Mouse (Mus musculus) megakaryocyte, adult 5-6 weeks (primary cell): ENCODE measurements around the gene Dhx15. TPM values are rescaled to one million over a fixed set of nuclear protein-coding genes. Genes with fewer than 3 reads are reported as not detected.
A peak's percentile ranks its signal among the peaks of the same experiment; 100 is the strongest.
"Not testable (repeated sequence)": the region's sequence is repeated elsewhere in the genome, so short reads cannot be mapped to it uniquely, and the experiment has no call there.

Experiments used
- ATAC-seq: 2 replicates; pipeline ENCODE4 v1.8.0; 2016; ENCODE audit warnings: mild to moderate bottlenecking, inconsistent platforms; ENCODE audit not compliant: poor library complexity, severe bottlenecking
- total RNA-seq, 2 experiments: library from RNA; stranded (forward) in 1 of 2; stranded (reverse) in 1 of 2; fragments of 153-499, 151-499 nt in 1 of 2; fragments of 221-1000, 200-1000 nt in 1 of 2; gene quantifications; 2 replicates each; pipeline versions ENCODE4 v1.2.3 to v1.2.4; 2015 to 2017

Dhx15 gene
- total RNA-seq (2015) (191 and 207 TPM in 2 replicates), total RNA-seq (2017) (222 and 230 TPM in 2 replicates)

DNA sequence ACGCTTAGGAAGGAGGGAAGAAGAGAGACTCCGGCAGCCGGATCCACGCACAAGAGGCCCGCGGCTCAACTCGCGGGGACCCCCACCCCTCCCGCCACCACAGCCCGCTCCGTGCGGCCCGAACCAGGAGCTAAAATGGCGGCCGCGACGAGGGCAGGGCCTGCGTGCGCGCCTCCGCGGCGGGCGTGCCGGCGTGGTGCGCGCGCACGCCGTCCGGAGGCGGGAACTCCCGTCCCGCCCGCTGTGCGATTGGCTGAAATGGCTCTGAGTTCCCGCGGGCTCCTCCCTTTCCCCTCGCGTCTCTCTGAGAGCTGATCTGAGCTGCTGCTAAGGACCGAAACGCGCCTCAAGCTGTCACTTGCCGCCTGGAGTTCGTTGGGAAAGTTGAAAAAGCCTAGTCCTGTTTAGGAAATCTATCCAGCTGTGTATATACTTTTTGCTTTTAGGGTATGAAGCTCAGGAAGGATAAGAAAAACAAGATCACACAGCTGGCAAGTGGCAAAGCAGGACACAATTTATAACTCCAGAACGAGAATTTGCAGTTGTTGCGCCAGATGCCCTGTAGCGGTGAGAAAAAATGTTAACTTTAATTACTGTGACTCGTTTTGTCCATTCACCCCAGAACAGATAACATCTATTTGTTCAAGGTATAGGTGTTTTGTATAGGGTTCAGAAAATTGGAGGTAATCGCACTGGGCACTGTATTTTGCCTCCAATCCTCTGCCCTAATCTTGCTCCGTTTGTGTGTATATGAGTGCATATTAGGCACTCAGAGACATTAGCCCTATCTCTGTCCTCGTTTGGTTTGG, at the start of gene Dhx15:
Gene Dhx15, minus strand, starts transcription at position 144 of the 809 bp plus-strand sequence.
- ATAC-seq = peak; percentile 97

DNA sequence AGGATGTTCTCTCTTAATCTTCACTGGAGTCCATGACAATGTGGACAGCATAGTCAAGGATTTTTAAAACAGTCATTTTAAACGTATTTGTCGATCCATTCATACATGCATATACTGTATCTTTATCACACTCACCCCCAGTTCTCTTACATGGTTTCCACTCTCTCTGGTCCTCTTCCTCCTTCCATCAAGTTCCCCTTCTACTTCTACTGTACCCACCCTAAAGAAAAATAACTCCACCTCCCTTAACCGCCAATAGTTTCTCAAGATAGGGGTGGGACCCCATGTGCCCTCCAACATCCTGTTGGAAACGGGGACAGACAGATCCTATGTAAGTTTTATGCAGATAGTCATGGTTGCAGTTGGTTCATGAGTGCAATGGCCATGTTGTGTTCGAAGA, 48.6 kb upstream of the Dhx15 start:
- ATAC-seq = peak; percentile 53

DNA sequence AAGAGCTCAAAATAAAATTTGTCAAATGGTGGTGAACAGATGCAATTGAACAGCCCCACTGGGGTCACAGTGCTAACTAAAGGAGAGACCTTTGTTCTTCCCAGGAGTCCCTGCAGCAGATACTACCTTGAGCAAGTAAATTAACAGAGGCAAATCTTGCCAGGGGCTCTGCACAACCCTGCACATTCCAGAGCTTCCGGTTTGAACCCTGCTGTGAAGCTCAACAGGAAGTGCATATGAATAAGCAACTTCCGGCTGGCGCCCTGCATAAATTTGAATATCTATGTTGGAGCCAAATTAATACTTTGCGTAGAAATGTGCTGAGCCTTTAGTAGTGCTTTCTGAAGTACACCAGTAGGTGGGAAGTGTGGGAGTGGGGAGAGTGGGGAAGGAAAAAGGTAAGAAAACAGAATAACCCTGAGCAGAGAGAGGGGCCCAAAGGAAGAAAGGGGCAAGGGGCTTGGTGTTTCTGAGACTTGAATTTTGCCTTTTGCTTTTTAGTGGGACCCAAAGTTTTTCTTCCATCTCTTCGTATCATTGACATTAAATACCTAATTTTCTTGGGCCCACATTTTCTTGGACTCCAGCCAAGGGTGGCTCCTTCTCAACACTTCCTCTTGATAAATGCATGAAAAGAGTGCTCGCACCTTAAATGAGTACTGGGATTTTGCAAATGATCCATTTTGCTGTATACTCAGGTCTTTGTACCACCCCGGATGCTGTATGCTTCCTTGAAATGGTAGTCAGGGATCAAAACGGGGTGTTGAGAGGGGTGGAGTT, 47.8 kb upstream of the Dhx15 start:
- no peak for ATAC-seq

DNA sequence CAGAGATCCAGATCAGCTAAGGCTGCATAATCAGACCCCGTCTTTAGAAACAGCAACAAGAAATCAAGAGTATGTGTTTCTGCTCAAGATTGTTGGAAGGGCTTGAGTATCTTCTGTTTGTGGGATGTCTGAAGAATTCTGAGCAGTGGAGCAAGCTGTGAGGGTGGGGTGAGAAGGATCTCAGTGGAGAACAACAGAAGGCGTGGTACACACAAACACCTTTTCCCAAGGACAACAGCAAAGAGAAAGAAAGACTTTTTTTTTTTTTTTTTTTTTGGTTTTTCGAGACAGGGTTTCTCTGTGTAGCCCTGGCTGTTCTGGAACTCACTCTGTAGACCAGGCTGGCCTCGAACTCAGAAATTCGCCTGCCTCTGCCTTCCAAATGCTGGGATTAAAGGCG, 46.3 kb upstream of the Dhx15 start:
- ATAC-seq = not testable (repeated sequence)

DNA sequence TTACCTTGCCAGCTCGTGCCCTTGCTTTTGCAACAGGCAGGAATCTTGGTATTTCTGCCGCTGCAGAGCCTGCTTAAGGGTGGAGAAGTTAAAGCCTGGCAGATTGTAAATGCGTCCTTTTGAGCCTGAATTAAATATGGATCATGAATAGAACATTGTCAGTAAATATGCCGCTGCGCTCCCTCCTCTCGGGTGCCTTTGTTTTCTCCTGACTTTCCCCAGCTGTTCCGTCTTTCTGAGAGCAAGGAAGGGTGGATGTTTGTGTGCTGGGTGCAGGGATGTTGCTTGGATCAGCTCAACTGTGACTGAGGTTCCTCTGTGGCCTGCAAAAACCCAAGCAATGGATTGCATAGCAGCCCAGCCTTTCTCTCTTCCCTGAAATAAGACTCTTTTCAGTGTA, 44.3 kb upstream of the Dhx15 start:
- ATAC-seq = no peak

DNA sequence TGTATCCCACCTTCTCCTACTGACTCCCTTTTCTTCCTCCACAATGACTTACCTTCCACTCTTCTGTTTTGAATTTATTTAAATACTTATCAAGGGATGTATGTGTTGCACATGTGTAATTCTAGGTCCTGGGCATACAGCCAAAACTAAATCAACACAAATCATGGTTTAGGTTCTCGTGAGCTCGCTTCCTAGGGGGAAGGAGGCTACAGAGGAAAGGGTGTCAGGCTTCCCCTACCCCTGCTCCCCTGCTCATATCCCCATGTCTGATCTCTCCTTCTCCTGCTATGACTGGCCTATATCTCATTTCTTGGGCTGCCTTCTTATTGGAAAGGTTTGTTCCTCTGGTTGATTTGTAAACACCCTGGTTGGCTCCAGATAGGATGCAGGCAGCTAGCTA, 43.6 kb upstream of the Dhx15 start:
- ATAC-seq = no peak

DNA sequence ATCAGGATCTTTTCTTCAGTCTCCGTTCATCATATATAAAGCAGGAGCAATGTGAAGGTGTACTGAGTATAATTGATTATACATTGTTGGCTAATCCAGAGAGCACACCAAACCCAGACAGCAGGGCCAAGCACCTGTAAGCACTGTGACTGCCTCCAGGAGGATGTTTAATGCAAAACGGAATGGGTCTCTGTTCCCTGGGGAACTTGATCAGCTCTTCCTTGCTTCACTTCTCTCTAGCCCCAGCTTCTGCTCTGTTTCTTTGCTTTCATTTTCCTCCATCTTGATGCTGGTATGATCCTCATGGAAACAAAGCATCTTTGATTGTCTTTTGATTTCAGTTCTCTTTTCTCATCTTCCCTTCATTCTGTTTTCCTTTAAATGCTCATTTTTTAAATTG, 42.3 kb upstream of the Dhx15 start:
- no peak for ATAC-seq

DNA sequence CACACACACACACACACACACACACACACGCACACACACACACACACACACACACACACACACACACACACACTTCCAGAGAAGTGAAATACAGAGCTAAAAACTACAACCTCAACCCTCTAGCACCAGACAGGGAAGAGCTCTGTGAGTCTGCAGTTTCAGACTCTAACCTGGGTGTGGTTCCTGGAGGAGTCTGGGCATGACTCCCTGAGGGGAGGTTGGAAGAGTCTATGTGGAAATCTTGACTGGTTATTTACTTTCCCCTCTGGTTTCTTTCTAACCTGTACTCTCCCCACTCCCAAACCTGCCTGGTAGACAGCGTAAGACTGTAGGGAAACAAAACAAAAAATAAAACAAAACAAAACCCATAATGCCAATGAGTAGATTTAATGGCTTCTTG, 41.9 kb upstream of the Dhx15 start:
- ATAC-seq = peak; percentile 60

DNA sequence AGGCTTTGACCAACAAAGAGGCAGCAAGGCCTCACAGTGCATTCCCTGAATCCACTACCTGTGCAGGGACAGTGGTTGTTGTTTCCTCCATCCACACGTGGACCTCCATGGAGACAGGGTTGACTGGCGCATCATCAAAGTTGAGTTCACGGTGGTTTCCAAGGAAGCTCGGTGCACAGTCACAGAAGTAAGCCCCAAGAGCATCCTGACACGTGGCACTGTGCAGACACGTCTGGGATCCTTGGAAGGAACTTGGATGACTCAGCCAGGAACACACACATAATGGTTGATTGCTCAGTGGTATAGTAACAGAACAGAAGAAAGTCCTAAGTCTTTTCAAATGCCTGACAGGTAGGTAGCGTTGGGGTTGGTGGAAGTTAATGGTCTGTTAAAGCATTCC, 40.2 kb upstream of the Dhx15 start:
- no peak for ATAC-seq

DNA sequence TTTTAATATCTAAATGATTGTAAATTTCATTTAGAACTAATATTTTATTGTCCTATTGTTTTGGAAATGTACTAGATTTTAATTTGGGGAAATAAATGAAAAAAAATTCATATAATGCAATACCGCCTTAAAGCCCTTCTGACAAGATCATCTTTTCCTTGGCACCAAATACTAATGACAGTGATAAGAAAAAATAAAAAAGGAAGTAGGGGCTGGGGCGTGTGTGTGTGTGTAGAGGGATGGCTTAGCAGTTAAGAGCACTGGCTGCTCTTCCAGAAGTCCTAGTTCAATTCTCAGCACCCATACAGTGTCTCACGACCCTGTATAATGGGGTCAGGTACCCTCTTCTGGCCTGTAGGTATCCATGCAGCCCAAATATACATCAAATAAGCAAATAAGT, 36.4 kb upstream of the Dhx15 start:
- ATAC-seq = no peak

DNA sequence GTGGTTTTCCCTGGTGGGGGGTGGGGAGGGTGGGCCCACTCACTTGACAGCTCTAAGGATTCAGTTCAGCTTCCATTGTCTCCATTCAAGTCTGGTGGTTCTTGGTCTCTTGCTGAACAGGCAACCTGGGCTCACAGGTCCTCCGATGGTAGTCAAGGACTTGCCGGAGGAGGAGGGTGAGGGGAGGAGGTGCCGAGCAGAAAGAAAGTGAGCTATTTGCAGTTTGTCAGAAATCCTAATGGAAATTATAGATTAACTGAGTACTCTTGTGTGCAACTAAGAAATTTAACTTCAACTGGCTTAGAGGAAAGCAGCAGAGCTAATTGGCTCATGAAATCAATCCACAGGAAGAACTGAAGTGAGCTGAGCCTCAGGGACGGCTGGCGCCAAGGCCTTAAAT, 31.3 kb upstream of the Dhx15 start:
- ATAC-seq = no peak

DNA sequence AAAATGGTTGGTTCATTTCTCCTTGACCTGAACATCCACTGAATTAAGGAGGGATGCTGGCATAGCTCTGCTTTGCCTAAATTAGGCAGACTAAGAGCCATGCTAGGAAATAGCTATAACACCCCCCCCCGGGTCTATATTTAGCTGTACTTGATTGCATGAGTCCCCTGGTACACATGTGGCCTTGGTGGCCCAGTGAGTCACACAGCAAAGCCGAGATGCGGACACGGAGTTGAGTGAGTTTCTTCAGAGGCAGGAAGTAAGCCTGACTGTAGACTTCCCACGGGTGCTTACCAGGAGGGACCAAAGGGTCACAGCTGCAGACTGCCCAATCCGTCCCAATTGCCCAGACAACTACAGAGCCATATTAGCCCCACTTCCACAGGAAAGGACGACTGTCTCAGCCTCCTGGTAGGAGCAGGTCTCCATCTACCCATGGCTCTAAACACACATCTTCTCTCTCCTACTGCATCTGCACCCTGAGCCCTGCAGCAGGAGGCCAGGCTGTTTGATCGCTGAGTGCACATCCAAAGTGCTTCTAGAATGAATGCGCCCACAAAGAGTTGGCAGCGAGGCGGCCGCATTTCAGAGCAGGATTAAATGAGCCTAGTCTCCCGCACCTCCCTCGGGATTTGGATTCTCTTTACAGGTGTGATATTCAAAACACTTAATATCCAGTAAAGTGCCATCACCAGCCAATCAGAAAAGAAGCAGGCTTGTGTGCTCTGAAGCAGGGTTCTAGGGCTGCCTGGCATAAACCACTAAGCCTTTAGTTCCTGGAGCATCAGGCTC, 29.9 kb upstream of the Dhx15 start:
- ATAC-seq = no peak

DNA sequence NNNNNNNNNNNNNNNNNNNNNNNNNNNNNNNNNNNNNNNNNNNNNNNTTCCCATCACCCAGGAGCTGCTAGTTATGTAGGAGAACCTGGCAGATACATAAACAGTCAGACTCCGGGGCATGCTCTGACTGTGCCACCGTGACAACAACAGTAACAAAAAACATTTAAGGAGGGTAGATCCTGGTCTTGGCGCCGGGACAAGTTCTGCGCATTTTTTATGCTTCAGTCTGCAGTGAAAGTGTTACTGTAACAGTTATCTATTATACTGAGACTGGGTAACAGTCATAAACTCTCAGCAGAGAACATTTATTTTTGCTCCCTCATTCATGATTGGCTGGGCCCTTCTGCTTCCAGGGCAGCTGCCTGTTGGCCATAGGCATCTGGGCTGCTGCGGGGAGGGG, 27.9 kb upstream of the Dhx15 start:
- no peak for ATAC-seq

DNA sequence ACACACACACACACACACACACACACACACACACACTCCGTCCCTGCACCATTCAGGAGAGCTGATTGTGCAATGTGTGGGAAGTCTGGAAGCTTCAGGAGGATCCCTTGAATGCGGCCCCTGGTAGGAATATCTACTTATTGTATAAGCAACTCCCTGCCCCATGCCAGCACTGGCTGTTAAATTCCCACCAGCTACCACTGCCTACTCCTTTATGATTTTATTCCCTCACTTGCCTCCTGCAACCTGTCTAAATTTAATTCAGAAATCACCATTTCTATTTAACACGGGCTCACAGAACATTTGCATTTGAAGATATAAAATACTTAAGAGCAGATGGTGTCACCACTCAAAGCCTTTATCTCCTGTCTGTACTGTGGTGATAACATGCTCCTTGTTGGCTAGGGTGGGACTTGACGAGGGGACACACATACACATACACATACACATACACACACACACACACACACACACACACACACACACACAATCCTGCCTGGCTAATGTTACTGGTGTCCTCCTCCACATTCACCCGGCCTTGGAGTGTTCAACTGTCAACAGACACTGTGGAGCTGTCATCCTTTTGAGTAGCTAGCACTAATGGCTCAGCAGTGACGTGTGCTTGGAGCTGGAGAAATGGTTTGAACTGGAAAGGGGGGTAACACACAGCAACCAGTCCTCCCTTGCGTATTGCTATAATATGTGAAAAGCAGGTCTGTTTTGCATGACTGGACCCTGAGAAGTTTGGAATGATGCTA, 23.0 kb upstream of the Dhx15 start:
- no peak for ATAC-seq

DNA sequence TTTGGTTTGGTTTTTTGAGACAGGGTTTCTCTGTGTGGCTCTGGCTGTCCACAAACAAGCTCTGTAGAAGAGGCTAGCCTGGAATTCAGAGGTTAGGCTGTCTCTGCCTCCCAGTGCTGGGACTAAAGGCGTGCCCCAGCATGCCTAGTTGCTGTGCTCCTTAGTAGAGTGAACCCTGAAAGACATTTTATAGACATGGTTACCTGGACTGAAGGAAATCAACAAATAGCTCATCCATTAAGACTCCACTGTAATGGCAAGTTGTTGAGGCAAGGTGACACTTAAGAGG, 810 bp upstream of the Dhx15 start:
- no peak for ATAC-seq

DNA sequence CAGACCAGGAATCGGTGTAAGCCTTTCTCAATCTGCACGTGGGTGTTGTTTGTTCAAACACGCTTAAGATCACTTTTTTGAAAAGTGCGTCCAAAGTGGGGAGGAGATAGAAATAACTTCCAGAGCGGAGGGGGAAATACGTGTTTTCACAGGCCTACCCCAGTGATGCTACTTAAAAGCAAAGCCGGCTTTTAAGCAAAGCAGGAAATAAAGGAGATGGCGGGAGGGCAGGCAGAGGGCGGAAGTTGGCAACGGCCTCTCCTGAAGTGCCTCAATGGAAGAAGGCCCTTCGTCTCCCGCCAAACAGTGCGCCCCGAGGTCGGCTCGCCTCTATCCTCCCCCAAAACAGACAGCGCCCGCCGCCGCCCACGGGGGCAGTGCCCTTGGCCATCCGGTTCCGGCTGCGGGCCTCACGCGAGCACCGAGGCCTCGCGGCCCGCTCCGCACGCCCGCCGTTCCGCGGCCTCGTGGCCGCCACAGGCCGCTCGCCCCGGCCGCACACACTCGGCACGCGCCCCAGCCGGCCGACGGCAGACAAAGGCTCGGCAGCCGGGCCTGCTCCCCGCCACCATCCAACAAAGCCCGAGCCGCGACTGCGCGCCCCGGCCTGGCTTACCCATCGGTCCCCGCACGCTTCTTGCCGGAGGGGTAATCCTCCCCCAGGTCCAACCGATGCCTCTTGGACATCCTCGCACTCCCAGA, 499 bp downstream of the Dhx15 start:
- ATAC-seq = peak; percentile 43

DNA sequence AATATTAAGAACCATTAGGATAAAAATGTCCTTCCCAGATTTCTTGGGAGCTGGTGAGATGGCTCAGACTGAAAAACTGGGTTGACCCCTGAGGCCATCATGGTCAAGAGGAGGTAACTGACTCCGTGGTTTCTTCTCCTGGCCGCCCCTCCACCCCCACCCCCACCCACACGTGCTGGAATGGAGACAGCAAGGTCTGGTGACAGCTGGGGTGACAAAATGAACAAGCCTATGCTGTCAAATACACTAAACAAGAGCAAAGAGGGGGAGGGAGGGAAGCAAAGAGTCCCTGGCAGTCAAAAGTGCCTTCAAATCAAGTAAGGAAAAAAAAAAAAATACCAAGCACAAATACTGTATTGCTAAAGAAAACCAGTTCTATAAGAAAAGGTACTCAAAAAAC, 2.1 kb downstream of the Dhx15 start:
- ATAC-seq = no peak

DNA sequence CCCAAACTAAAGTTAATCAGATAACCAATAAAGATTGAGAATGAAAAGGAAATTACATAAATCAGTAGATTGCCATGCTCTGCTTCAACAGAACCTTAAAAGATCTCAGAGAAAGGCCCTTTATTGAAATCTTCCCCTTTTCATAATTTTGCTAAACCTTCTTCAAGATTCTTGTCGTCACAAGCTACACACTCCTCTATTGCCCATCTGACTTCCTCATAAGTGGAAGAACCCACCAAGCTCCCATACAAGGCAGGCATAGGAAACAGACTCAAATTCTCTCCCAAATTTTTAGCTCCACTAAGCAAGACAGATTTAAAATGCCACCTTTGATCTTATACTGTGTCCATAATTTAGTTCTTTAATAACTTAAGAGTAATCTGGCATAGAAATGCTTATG, 13.0 kb downstream of the Dhx15 start:
- no peak for ATAC-seq

DNA sequence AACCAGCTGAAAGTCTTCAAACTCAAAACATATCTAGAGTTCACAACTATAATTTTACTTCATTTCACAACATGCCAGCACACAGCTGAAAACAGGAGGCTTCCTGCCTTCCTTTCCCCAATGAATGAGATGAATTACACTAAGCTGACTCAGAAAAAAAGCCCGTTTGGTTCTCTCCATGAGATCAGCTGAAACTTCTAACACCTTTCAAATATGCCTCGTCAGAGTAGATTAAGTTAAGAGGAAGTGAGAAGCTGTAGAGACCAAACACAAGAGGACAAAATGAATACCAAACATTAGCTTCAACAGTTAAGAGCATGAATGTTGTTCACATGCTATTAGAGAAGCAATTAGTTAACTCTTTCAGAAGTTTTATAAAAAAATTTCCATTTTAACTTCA, 21.8 kb downstream of the Dhx15 start:
- ATAC-seq = peak; percentile 47

DNA sequence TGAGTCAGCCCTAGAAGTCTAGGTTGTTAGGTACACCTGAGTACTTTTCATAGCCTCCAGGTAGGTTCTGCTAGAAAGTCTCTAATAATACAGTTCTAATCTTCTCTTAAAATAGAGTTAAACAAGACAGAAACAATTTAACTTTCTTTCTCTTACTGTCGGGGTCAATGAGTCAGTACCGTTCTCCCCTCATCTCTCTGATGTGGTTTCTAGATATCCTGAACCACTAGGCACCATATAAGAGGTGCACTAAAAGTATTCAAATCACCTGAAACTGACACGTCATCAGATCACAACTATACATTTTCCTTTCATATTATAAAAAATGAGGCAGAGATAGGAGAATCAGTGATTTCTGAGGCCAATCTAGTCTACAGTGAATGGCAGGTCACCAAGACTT, 41.2 kb downstream of the Dhx15 start:
- ATAC-seq = no peak
